ENCODE assay signal across 9 mouse cellular contexts in the genomic region with DNA sequence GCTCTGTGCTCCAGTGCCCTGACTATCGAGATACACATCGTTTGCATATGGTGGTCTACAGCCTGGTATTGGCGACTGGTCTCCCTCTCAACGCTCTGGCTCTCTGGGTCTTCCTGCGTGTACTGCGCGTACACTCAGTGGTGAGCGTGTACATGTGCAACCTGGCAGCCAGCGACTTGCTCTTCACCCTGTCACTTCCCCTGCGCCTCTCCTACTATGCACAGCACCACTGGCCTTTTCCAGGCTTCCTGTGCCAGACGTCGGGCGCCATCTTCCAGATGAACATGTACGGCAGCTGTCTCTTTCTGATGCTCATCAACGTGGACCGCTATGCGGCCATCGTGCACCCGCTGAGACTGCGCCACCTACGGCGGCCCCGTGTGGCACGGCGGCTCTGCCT. TPM values are rescaled to one million over a fixed set of nuclear protein-coding genes. Genes with fewer than 3 reads are reported as not detected.
DNase-seq lines count a peak whose midpoint lies in the region; ATAC-seq and TF ChIP-seq lines count a peak whose summit lies in the region.
"Had no signal": no experiment of that assay in that cellular context is flagged by ENCODE, and none has a peak within 500 bp of the region (broad histone marks: within the 10 kb centered on the region; RNA-seq: fewer than 3 reads in every experiment).

No protein-coding gene starts in this region.

- no peaks in the 10 kb centered on the region for H3K9me3 ChIP-seq in lung, embryonic 16.5 days (ENCODE audit: control insufficient read depth, low read length)
- H3K9me3 ChIP-seq in limb, embryonic 14.5 days (ENCODE audit: control insufficient read depth, low read length): no peaks in the 10 kb centered on the region
- H3K9me3 ChIP-seq in stomach, embryonic 15.5 days: no peaks in the 10 kb centered on the region

- DNase-seq in cerebellum, adult 2 months: no peak
- DNase-seq in cerebellum, adult 9-10 months: no peak
- no peak for DNase-seq in lung, postnatal 10 days
- DNase-seq in limb, embryonic 14.5 days (ENCODE audit: low spot score): no peak
- no peak for DNase-seq in spleen, adult 18-20 months
- DNase-seq in left cerebral cortex, postnatal 4 days: no peak

- H3K4me2 ChIP-seq in lung, embryonic 16.5 days (ENCODE audit: low read depth, low read length): peak overlapping the region; percentile 63
- H3K4me2 ChIP-seq in limb, embryonic 14.5 days (replicated peaks; ENCODE audit: low read depth, low read length, severe bottlenecking): peak overlapping the region; percentile 83
- peak overlapping the region; percentile 78 for H3K4me2 ChIP-seq in stomach, embryonic 15.5 days

- H3K36me3 ChIP-seq in lung, embryonic 16.5 days (ENCODE audit: control insufficient read depth, insufficient read depth, low read length): no peaks in the 10 kb centered on the region
- no peaks in the 10 kb centered on the region for H3K36me3 ChIP-seq in limb, embryonic 14.5 days (ENCODE audit: control insufficient read depth, insufficient read depth, low read length)
- no peaks in the 10 kb centered on the region for H3K36me3 ChIP-seq in stomach, embryonic 15.5 days

- WGBS in cerebellum, adult 2 months: 10% methylated on average over 25 of the region's 25 CpGs
- WGBS in lung, embryonic 16.5 days: 21% methylated on average over 25 of the region's 25 CpGs
- WGBS in limb, embryonic 14.5 days: 23% methylated on average over 25 of the region's 25 CpGs
- WGBS in stomach, embryonic 15.5 days: 23% methylated on average over 25 of the region's 25 CpGs

- intact Hi-C loops in left cerebral cortex, postnatal 4 days (cut with DNase I): loop anchor here (10.0 kb wide), 1 partner anchor 227 kb away; a partner anchor contains a TSS

- TF ChIP-seq POLR2A in cerebellum, adult 2 months (IDR thresholded peaks at IDR 0.05; ENCODE audit: borderline replicate concordance, insufficient read depth, low read length): no peak
- TF ChIP-seq POLR2A in limb, embryonic 14.5 days (IDR thresholded peaks at IDR 0.05; ENCODE audit: borderline replicate concordance, extremely low read depth, insufficient read depth, insufficient read length): no peak

- no peak for TF ChIP-seq CTCF in cerebellum, adult 2 months (IDR thresholded peaks at IDR 0.05; ENCODE audit: borderline replicate concordance, insufficient read depth, low read depth, low read length)

- peak overlapping the region; percentile 59 for H3K9ac ChIP-seq in lung, embryonic 16.5 days (ENCODE audit: low read length)
- peak overlapping the region; percentile 64 for H3K9ac ChIP-seq in limb, embryonic 14.5 days (ENCODE audit: low read depth, low read length, severe bottlenecking)
- H3K9ac ChIP-seq in stomach, embryonic 15.5 days: peak overlapping the region; percentile 27; the same call in 1 of the 2 replicates

- H3K27me3 ChIP-seq in cerebellum, adult 2 months (ENCODE audit: control insufficient read depth, insufficient read depth, low read length): no peaks in the 10 kb centered on the region
- no peaks in the 10 kb centered on the region for H3K27me3 ChIP-seq in lung, embryonic 16.5 days (ENCODE audit: control insufficient read depth, insufficient read depth, low read depth, low read length)
- H3K27me3 ChIP-seq in limb, embryonic 14.5 days (ENCODE audit: control insufficient read depth, insufficient read depth, low read length): no peaks in the 10 kb centered on the region
- 0 out of 2 replicates have a peak, but pooled peaks cover 2% of the 10 kb centered on the region for H3K27me3 ChIP-seq in stomach, embryonic 15.5 days (replicated peaks)

- H3K4me1 ChIP-seq in cerebellum, adult 2 months (ENCODE audit: control insufficient read depth, insufficient read depth, low read length): peaks cover 6% of the 10 kb centered on the region; the same call in 1 of the 2 replicates
- H3K4me1 ChIP-seq in lung, embryonic 16.5 days (replicated peaks; ENCODE audit: control insufficient read depth, insufficient read depth, low read length): no peaks in the 10 kb centered on the region
- H3K4me1 ChIP-seq in limb, embryonic 14.5 days (ENCODE audit: control insufficient read depth, insufficient read depth, low read length): 0 out of 2 replicates have a peak, but pooled peaks cover 2% of the 10 kb centered on the region
- H3K4me1 ChIP-seq in stomach, embryonic 15.5 days: peaks cover 10% of the 10 kb centered on the region; the same call in 1 of the 2 replicates

- no peak overlapping the region for H3K27ac ChIP-seq in cerebellum, adult 2 months (ENCODE audit: insufficient read depth, low read length)
- peak overlapping the region; percentile 26; the same call in 1 of the 2 replicates for H3K27ac ChIP-seq in lung, embryonic 16.5 days (ENCODE audit: low read length)
- H3K27ac ChIP-seq in limb, embryonic 14.5 days (replicated peaks; ENCODE audit: low read depth, low read length): peak overlapping the region; percentile 84
- peak overlapping the region; percentile 67; the same call in 1 of the 2 replicates for H3K27ac ChIP-seq in stomach, embryonic 15.5 days

- H3K4me3 ChIP-seq in cerebellum, adult 2 months (replicated peaks; ENCODE audit: insufficient read depth, low read depth, low read length): peak overlapping the region; percentile 41
- H3K4me3 ChIP-seq in lung, embryonic 16.5 days (ENCODE audit: low read length): peak overlapping the region; percentile 41
- peak overlapping the region; percentile 46 for H3K4me3 ChIP-seq in limb, embryonic 14.5 days (replicated peaks; ENCODE audit: low read length)
- H3K4me3 ChIP-seq in stomach, embryonic 15.5 days (replicated peaks): peak overlapping the region; percentile 42
- H3K4me3 ChIP-seq: myocyte had no signal

- ATAC-seq in lung, embryonic 16.5 days (ENCODE audit: low read depth): peak; percentile 10
- no peak; the same call in 1 of the 2 replicates for ATAC-seq in limb, embryonic 14.5 days (ENCODE audit: low FRiP score, low read depth)
- ATAC-seq in stomach, embryonic 15.5 days (ENCODE audit: insufficient read depth, low FRiP score, low read depth): no peak; the same call in 1 of the 2 replicates

RNA-seq across cellular contexts. Expression of a gene that starts 13.7 kb away (rescaled TPM):
- polyA plus RNA-seq in cerebellum, adult 2 months (2012; rRNA removed): 0.57 and 0.84 TPM in 2 replicates
- 0.45 and 0.49 TPM in 2 replicates for polyA plus RNA-seq in lung, embryonic 16.5 days (2015; fragmentation: Nextera tagmentation; extraction: Ambion mirVana)
- 3.9 and 5.0 TPM in 2 replicates for polyA plus RNA-seq in limb, embryonic 14.5 days (2012; rRNA removed)
- polyA plus RNA-seq in limb, embryonic 14.5 days (2014; fragmentation: Nextera tagmentation; extraction: Ambion mirVana): 2.5 and 4.0 TPM in 2 replicates
- polyA plus RNA-seq in stomach, embryonic 15.5 days (2015; fragmentation: Nextera tagmentation; extraction: Ambion mirVana): 4.6 and 5.0 TPM in 2 replicates
- total RNA-seq in left cerebral cortex, postnatal 4 days (2021): 1 to 10 TPM; 1.3 TPM
- polyA plus RNA-seq: myocyte had no signal

RNA-seq across cellular contexts. Expression of a gene that starts 14.4 kb away (rescaled TPM):
- 110 and 112 TPM in 2 replicates for polyA plus RNA-seq in cerebellum, adult 2 months (2012; rRNA removed)
- 58.2 and 59.4 TPM in 2 replicates for polyA plus RNA-seq in lung, embryonic 16.5 days (2015; fragmentation: Nextera tagmentation; extraction: Ambion mirVana)
- 75.0 and 89.7 TPM in 2 replicates for polyA plus RNA-seq in limb, embryonic 14.5 days (2012; rRNA removed)
- 78.6 and 81.8 TPM in 2 replicates for polyA plus RNA-seq in limb, embryonic 14.5 days (2014; fragmentation: Nextera tagmentation; extraction: Ambion mirVana)
- polyA plus RNA-seq in stomach, embryonic 15.5 days (2015; fragmentation: Nextera tagmentation; extraction: Ambion mirVana): 58.6 and 62.3 TPM in 2 replicates
- total RNA-seq in left cerebral cortex, postnatal 4 days (2021): 100 to 1,000 TPM; 173 to 175 TPM

RNA-seq across cellular contexts. Expression of a gene that starts 31.9 kb away (rescaled TPM):
- polyA plus RNA-seq in cerebellum, adult 2 months (2012; rRNA removed): 23.7 and 24.8 TPM in 2 replicates
- 12.9 and 16.4 TPM in 2 replicates for polyA plus RNA-seq in lung, embryonic 16.5 days (2015; fragmentation: Nextera tagmentation; extraction: Ambion mirVana)
- 28.9 and 31.3 TPM in 2 replicates for polyA plus RNA-seq in limb, embryonic 14.5 days (2012; rRNA removed)
- polyA plus RNA-seq in limb, embryonic 14.5 days (2014; fragmentation: Nextera tagmentation; extraction: Ambion mirVana): 9.4 and 13.9 TPM in 2 replicates
- 9.9 and 11.8 TPM in 2 replicates for polyA plus RNA-seq in stomach, embryonic 15.5 days (2015; fragmentation: Nextera tagmentation; extraction: Ambion mirVana)
- total RNA-seq in left cerebral cortex, postnatal 4 days (2021): 10 to 100 TPM; 11.7 to 13.0 TPM

RNA-seq across cellular contexts. Expression of a gene that starts 41.8 kb away (rescaled TPM):
- polyA plus RNA-seq in cerebellum, adult 2 months (2012; rRNA removed): 75.7 and 80.2 TPM in 2 replicates
- polyA plus RNA-seq in lung, embryonic 16.5 days (2015; fragmentation: Nextera tagmentation; extraction: Ambion mirVana): 141 and 142 TPM in 2 replicates
- 143 TPM in 2 replicates for polyA plus RNA-seq in limb, embryonic 14.5 days (2012; rRNA removed)
- polyA plus RNA-seq in limb, embryonic 14.5 days (2014; fragmentation: Nextera tagmentation; extraction: Ambion mirVana): 122 and 131 TPM in 2 replicates
- 102 and 115 TPM in 2 replicates for polyA plus RNA-seq in stomach, embryonic 15.5 days (2015; fragmentation: Nextera tagmentation; extraction: Ambion mirVana)
- total RNA-seq in left cerebral cortex, postnatal 4 days (2021): 10 to 100 TPM; 67.4 to 72.0 TPM

RNA-seq across cellular contexts. Expression of a gene that starts 50.3 kb away (rescaled TPM):
- 24.5 and 24.9 TPM in 2 replicates for polyA plus RNA-seq in cerebellum, adult 2 months (2012; rRNA removed)
- 44.5 and 52.5 TPM in 2 replicates for polyA plus RNA-seq in lung, embryonic 16.5 days (2015; fragmentation: Nextera tagmentation; extraction: Ambion mirVana)
- 43.7 and 48.5 TPM in 2 replicates for polyA plus RNA-seq in limb, embryonic 14.5 days (2012; rRNA removed)
- polyA plus RNA-seq in limb, embryonic 14.5 days (2014; fragmentation: Nextera tagmentation; extraction: Ambion mirVana): 54.2 TPM in 2 replicates
- polyA plus RNA-seq in stomach, embryonic 15.5 days (2015; fragmentation: Nextera tagmentation; extraction: Ambion mirVana): 55.6 and 60.1 TPM in 2 replicates
- 10 to 100 TPM; 43.0 to 44.5 TPM for total RNA-seq in left cerebral cortex, postnatal 4 days (2021)
